Mouse (Mus musculus) midbrain, embryonic 15.5 days (tissue): ENCODE measurements at regions not wholly inside any gene's neighbourhood (a gene's known extent, or its start where the extent isn't known, plus 50 kb on each side); places are given as distances from the start of the nearest gene placed in this dataset.
A peak's percentile ranks its signal among the peaks of the same experiment; 100 is the strongest.

Experiments used
- ATAC-seq: fragments of 200-750 bp; cut with Nextera tagmentation; replicated peaks from 2 replicates; pipeline ENCODE4 v1.8.0; 2017; ENCODE audit warnings: moderate TSS enrichment
- H3K27ac ChIP-seq: fragments of 300-500 bp; sonication (generic); 2 replicates; pipeline ENCODE4 v1.5.1; 2015; ENCODE audit warnings: mild to moderate bottlenecking, inconsistent platforms
- H3K27me3 ChIP-seq: fragments of 300-500 bp; sonication (generic); replicated peaks from 2 replicates; pipeline ENCODE4 v1.6.1; 2015; ENCODE audit warnings: inconsistent platforms
- H3K36me3 ChIP-seq: fragments of 300-500 bp; sonication (generic); replicated peaks from 2 replicates; pipeline ENCODE4 v1.6.1; 2015; ENCODE audit warnings: inconsistent platforms
- H3K4me1 ChIP-seq: fragments of 300-500 bp; sonication (generic); 2 replicates; pipeline ENCODE4 v1.6.1; 2015; ENCODE audit warnings: inconsistent platforms
- H3K4me2 ChIP-seq: fragments of 300-500 bp; sonication (generic); 2 replicates; pipeline ENCODE4 v1.6.1; 2015; ENCODE audit warnings: inconsistent platforms, mild to moderate bottlenecking, moderate library complexity
- H3K4me3 ChIP-seq: fragments of 300-500 bp; sonication (generic); 2 replicates; pipeline ENCODE4 v1.5.1; 2015; ENCODE audit warnings: mild to moderate bottlenecking, inconsistent platforms
- H3K9ac ChIP-seq: fragments of 300-500 bp; sonication (generic); 2 replicates; pipeline ENCODE4 v1.6.1; 2015; ENCODE audit warnings: mild to moderate bottlenecking, inconsistent platforms
- H3K9me3 ChIP-seq: fragments of 300-500 bp; sonication (generic); 2 replicates; pipeline ENCODE4 v1.6.1; 2016; ENCODE audit warnings: inconsistent platforms
- WGBS: fragments of 180-500 bp; shearing (Covaris S2); methylation state at CpG from one replicate; pipeline ENCODE4 v1.1.7; 2015; ENCODE audit warnings: mixed read lengths; 5-methylcytosine and 5-hydroxymethylcytosine counted together

DNA sequence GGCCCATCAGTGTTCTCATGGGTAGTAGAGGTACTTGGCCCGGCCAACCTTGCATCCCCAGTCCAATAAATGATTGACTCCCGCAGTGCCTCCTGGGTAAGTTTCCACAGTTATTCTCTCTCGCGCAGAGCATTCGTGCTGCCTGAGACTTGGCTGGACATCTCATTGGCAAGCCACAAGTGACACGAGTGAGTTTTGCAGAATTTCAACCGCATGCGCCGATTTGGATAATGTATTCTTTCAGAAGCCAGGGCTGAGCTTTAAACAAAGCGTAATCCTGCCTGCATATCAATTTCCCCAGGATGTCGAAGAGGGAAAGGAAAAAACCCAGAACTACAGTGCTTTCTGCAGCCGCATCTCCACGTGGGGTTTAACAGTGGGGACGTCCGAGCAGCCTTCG is 112.6 kb downstream of the 3100002H09Rik start:
- H3K9ac ChIP-seq = no peak overlapping the region
- H3K36me3 ChIP-seq = no peaks in the 10 kb centered on the region
- H3K9me3 ChIP-seq = no peaks in the 10 kb centered on the region
- peak; percentile 42; the same call in 1 of the 2 replicates for ATAC-seq
- H3K27ac ChIP-seq = peak overlapping the region; percentile 16; the same call in 1 of the 2 replicates
- H3K27me3 ChIP-seq = no peaks in the 10 kb centered on the region
- peak overlapping the region; percentile 33 for H3K4me2 ChIP-seq
- H3K4me3 ChIP-seq = no peak overlapping the region
- peaks cover 10% of the 10 kb centered on the region for H3K4me1 ChIP-seq
- WGBS = 19% methylated on average over 16 of the region's 16 CpGs

DNA sequence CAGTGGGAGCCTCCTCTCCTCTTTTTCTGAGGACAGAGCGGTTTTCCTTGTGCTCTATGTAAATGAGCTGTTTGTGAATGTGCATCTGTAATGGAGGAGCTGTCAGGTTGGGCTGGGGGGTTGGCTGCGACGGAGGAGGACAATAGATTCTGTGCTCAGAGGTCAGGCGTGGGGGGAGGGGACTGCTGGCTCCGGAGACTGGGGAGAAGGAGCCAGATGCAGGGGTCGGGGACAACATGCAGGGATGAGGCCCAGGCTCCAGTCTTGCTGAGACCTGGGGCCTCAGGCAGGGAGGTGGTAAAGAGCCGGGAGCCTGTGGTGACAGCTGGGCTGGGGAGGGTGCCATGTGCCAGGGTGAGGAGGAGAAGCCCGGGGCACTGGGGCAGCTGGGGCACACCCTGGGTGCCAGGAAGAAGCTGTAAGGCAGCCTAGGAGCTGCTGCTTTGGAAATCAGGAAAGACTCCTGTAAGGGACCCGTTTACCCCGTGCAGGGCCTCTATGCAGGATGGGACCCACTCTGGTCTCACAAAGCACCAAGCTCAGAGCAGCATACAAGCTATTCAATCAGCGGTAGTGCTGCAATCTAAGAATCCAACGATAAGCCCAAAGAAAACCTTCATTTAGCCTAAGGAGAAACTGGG is 124.5 kb downstream of the 3100002H09Rik start:
- ATAC-seq = peak; percentile 79; the same call in 1 of the 2 replicates
- 3% methylated on average over 12 of the region's 12 CpGs for WGBS
- Histone ChIP-seq H3K4me1 (peaks cover 17% of the 10 kb centered on the region), H3K27me3 (no peaks in the 10 kb centered on the region; the same call in 1 of the 2 replicates), H3K4me3 (no peak overlapping the region), H3K9me3 (0 out of 2 replicates have a peak, but pooled peaks cover 5% of the 10 kb centered on the region), H3K27ac (peak overlapping the region; percentile 73), H3K36me3 (no peaks in the 10 kb centered on the region), H3K4me2 (no peak overlapping the region), H3K9ac (no peak overlapping the region)

DNA sequence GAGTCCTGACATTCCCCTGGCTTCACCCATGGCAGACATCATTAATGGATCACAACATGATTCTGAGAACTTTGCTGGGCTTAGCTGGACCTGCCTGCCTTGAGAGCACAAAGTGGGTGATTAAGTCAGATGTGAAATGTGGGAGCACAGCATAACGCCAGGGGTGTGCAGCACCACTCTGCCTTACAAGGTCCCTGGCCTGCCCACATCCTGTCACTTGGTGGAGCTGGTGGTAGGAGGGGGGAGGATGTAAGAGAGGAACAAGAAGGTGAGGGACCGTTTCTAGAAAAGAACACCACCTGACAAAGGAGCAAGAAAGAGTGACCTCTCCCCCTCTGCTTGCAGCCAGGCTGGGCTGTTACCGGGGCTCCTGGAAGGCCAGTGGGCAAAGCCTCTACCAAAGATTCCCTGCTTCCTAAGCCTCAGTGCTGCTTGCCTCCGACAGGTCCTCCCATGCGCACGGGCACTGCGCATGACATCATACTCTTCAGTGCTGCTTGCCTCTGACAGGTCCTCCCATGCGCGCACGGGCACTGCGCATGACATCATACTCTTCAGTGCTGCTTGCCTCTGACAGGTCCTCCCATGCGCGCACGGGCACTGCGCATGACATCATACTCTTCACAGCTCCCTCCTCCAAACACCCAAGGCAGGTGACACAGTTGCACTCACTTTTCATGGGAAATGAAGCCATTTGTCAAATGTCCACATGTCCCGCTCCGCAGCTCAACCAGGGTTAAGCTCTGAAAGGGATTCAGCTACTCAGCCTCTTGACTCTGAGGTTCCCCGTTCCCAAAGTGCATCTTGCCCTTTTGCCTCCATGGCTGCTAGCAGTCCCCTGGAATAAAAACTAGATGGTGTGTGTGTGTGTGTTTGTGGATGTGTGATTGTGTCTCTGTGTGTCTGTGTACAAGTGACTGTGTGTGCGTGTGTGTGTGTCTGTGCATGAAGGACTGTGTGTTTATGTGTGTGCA is 125.7 kb downstream of the 3100002H09Rik start:
- H3K9me3 ChIP-seq = 0 out of 2 replicates have a peak, but pooled peaks cover 5% of the 10 kb centered on the region
- H3K4me3 ChIP-seq = no peak overlapping the region
- H3K4me1 ChIP-seq = peaks cover 17% of the 10 kb centered on the region
- no peak overlapping the region for H3K9ac ChIP-seq
- H3K4me2 ChIP-seq = peak overlapping the region; percentile 22; the same call in 1 of the 2 replicates
- 23% methylated on average over 19 of the region's 19 CpGs for WGBS
- peaks cover 6% of the 10 kb centered on the region for H3K27me3 ChIP-seq
- ATAC-seq = peak; percentile 67; the same call in 1 of the 2 replicates
- 0 out of 2 replicates have a peak overlapping the region, but pooled peaks have one; percentile 6 for H3K27ac ChIP-seq
- no peaks in the 10 kb centered on the region for H3K36me3 ChIP-seq

DNA sequence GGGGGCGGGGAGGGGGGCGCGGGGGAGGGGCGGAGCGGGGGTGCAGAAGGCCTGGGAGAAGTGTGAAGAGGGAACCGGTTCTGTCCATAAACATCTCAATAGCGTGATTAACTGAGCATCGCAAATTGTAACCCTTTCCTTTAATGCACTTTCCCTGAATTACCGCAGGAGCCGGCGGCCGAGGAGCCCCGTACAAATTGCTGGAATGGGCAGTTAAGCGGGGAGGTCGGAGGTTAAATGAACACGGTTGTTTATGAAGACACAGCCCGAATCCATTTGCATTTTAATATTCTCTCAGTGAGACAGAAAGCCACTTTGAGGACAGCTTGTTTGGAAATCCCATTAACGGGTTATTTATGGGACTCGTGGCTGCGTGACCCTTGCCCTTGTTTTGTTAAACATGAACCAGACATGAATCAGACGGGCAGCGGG is 132.7 kb downstream of the 3100002H09Rik start:
- H3K9me3 ChIP-seq = no peaks in the 10 kb centered on the region
- WGBS = 3% methylated on average over 20 of the region's 22 CpGs
- H3K9ac ChIP-seq = no peak overlapping the region
- peaks cover 12% of the 10 kb centered on the region for H3K4me1 ChIP-seq
- no peaks in the 10 kb centered on the region for H3K36me3 ChIP-seq
- peaks cover 21% of the 10 kb centered on the region for H3K27me3 ChIP-seq
- peak overlapping the region; percentile 38 for H3K4me2 ChIP-seq
- no peak overlapping the region for H3K27ac ChIP-seq
- peak; percentile 37 for ATAC-seq
- H3K4me3 ChIP-seq = 0 out of 2 replicates have a peak overlapping the region, but pooled peaks have one; percentile 7

DNA sequence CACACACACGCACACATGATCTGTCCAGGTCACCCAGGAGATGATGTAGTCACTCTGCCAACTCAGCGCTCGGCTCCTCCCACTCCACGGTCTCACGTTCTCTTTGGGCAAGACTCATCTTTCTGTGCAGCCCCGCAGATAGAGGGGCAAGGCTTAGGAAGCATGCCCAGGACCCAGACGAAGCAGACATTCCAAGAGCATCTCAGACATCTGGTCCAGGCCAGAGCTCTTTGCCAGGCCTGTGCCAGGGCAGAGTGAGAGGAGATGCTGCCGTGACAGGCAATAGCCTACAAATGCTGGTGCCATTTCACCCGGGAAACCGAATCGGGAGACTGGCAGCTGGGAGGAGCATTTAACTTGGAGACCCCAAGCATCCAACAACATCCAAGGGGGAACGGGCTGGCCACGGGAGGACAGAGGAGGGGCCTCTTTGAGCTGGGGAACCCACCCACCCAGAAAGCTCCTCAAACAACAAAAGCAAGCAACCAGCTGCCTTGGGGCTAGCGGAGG is 133.2 kb downstream of the 3100002H09Rik start:
- peaks cover 12% of the 10 kb centered on the region for H3K4me1 ChIP-seq
- peak; percentile 81 for ATAC-seq
- H3K27ac ChIP-seq = no peak overlapping the region
- no peaks in the 10 kb centered on the region for H3K9me3 ChIP-seq
- H3K27me3 ChIP-seq = peaks cover 21% of the 10 kb centered on the region
- H3K9ac ChIP-seq = no peak overlapping the region
- peak overlapping the region; percentile 38 for H3K4me2 ChIP-seq
- 0 out of 2 replicates have a peak overlapping the region, but pooled peaks have one; percentile 7 for H3K4me3 ChIP-seq
- 9% methylated on average over 14 of the region's 14 CpGs for WGBS
- no peaks in the 10 kb centered on the region for H3K36me3 ChIP-seq

DNA sequence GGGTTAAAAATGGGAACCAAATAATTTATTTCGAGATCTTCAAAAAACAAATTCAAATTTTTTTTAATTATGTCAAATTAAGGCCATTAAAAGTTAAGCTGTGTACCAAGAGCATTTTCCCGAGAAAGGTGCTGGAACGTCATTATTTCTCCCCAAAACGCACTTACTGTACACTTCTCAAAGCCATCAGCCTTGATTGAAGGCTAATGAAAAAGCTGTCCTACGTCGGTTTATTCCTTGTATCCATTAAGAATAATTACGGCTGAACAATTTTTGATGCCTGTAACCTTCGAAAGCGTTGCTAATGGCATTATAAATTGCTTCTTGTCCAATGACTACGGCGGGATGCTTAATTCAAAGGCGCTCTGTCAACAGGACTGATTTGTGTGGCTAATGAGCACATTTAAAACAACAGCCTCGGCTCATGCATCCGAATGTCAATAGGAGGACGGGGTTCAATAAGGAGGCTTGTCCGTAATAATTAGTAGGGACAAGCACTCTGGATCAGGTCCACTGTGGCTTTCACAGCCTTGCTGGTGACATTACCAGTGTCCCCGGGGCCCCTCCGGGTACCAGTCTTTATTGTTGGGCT is 145.3 kb downstream of the 3100002H09Rik start:
- Histone ChIP-seq H3K9ac (no peak overlapping the region), H3K36me3 (no peaks in the 10 kb centered on the region), H3K4me3 (no peak overlapping the region), H3K9me3 (no peaks in the 10 kb centered on the region), H3K4me1 (peaks cover 13% of the 10 kb centered on the region), H3K4me2 (no peak overlapping the region), H3K27ac (no peak overlapping the region), H3K27me3 (peaks cover 16% of the 10 kb centered on the region)
- ATAC-seq = no peak
- 43% methylated on average over 18 of the region's 18 CpGs for WGBS

DNA sequence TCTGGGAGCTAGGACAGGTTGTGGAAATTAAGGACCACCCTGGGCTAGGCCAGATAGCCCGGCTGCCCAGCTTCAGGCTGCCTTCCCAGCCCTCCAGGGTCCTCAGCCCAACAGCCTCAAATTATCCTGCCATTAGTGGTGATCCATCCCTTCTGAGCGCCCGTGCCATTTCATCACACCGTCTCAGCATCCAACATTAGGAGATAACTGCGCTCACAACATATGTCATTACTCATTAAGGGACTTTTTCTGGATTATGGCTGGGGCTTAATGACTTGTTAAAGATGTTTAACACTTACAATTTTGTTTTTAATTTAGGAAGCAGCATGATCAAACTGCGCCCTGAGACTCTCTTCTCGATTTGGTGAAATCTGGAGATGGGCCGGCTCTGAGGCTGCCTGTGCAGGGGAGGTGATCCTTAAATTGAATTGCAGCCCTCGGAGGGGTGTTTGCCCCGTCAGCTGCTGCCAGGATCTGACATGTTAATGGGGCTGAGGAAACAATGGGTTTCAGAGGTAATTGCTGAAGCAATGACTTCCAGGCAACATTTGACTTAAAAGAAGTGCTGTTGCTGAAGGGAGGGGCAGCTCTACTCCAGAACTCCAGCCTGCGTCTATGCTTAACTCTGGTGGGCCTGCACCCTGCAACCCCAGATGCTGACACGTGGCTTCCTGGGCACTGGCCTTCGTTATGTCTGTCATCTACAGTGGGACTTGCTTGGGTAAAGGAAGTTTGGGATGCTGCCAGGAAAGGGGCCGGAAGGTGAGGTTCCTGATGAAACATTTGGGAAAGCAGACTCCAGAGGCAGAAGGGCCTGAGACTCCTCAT is 154.9 kb downstream of the 3100002H09Rik start:
- H3K27me3 ChIP-seq = no peaks in the 10 kb centered on the region; the same call in 1 of the 2 replicates

DNA sequence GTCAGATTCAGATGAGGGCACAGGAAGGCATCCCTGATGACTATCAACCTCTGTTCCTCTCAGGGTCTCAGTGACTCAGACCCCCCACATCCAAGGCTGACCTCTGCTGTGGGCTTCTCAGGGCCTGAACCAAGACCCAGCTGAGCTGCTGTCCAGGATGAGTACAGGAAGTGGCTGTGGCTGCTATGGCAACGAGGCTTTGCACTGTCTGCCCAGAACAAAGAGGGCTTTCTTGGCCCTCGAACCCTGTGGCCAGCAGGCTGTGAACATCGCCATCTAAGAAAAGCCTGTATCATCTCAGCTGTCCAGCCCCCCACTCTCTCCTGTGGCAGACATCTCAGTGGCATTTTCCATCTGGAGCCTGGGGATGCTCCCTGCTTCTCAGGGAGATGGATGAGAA is 159.5 kb downstream of the 3100002H09Rik start:
- no peaks in the 10 kb centered on the region for H3K27me3 ChIP-seq
- no peak overlapping the region for H3K4me2 ChIP-seq
- H3K4me1 ChIP-seq = peaks cover 21% of the 10 kb centered on the region
- no peak overlapping the region for H3K27ac ChIP-seq
- WGBS = 7% methylated on average over 3 of the region's 3 CpGs
- H3K9ac ChIP-seq = no peak overlapping the region
- H3K36me3 ChIP-seq = no peaks in the 10 kb centered on the region
- no peak; the same call in 1 of the 2 replicates for ATAC-seq
- no peak overlapping the region for H3K4me3 ChIP-seq
- H3K9me3 ChIP-seq = no peaks in the 10 kb centered on the region

More for the DNA sequence above, 154.9 kb downstream of the 3100002H09Rik start:
- ATAC-seq = no peak
- Histone ChIP-seq H3K4me1 (peaks cover 24% of the 10 kb centered on the region), H3K36me3 (no peaks in the 10 kb centered on the region), H3K4me3 (no peak overlapping the region), H3K27ac (no peak overlapping the region), H3K9ac (no peak overlapping the region), H3K9me3 (no peaks in the 10 kb centered on the region), H3K4me2 (no peak overlapping the region)
- WGBS = 35% methylated on average over 14 of the region's 14 CpGs

DNA sequence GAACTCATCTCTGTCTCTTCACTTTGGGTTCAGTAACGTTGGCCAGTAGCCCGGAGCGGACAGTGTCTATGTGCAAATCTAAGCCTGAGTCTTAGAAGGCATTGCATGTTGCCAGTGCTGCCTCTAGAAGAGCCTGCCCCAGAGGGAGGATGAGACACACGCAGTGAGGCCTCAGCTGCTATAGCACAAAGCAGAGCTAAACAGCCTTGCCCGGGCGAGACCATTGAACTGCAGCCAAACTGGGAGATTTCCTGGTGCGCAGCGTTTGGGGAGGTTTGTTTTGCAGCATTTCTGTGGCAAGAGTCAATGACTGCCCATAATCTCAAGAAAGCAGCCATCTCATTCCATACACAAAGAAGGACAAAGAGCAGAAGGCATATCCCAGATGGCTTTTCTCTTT is 164.0 kb downstream of the 3100002H09Rik start:
- 0 out of 2 replicates have a peak, but pooled peaks cover 3% of the 10 kb centered on the region for H3K27me3 ChIP-seq
- no peak overlapping the region for H3K4me2 ChIP-seq
- peaks cover 38% of the 10 kb centered on the region for H3K4me1 ChIP-seq
- 35% methylated on average over 8 of the region's 8 CpGs for WGBS
- H3K9me3 ChIP-seq = no peaks in the 10 kb centered on the region
- no peak for ATAC-seq
- no peak overlapping the region for H3K9ac ChIP-seq
- no peak overlapping the region for H3K4me3 ChIP-seq
- H3K36me3 ChIP-seq = no peaks in the 10 kb centered on the region
- H3K27ac ChIP-seq = peak overlapping the region; percentile 23

DNA sequence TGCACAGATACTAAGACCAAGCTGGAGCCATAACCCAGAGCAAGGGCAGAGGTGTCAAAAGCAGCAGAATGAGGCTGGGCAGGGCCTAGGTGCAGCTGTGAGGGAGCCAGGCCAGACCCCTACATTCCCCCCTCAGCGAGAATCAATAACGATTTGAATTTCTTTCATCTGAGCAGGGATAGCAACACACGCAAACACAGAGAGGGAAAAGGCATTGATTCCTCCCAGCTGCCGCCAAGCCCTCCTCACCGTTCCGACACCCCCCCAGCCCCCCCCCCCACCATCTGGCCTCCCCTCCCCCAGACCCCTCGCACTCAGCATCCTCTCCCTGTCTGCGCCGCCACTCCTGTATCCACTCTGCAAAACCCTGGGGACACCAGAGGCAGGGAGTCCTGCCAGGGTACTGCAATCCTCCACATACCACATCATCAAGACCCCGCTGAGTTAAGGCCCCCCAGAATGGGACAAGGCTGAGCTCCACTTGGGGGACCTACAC is 166.9 kb downstream of the 3100002H09Rik start:
- WGBS = 2% methylated on average over 8 of the region's 10 CpGs
- Histone ChIP-seq H3K27ac (no peak overlapping the region), H3K27me3 (0 out of 2 replicates have a peak, but pooled peaks cover 3% of the 10 kb centered on the region), H3K9me3 (no peaks in the 10 kb centered on the region), H3K36me3 (no peaks in the 10 kb centered on the region), H3K4me1 (peaks cover 33% of the 10 kb centered on the region), H3K9ac (no peak overlapping the region), H3K4me3 (no peak overlapping the region), H3K4me2 (peak overlapping the region; percentile 19)
- peak; percentile 66 for ATAC-seq

DNA sequence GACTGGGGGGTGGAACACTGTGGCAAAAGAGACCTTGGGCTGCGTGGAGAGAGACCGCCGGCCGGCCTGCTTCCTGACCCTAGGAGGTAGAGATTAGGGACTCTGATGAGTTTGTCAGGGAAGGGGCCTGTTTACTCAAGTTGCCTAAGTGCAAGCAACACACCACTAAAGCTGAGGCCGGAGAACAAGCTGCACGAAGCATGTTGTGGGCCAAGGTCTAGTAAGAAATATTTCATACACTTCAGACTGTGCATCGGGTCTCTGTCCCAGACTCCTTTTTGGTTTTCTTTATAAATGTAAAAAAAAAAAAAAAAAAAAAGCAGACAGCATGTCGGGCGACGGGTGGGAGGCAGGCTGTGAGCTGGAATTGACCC is 167.5 kb downstream of the 3100002H09Rik start:
- Histone ChIP-seq H3K9ac (no peak overlapping the region), H3K36me3 (no peaks in the 10 kb centered on the region), H3K4me3 (no peak overlapping the region), H3K9me3 (no peaks in the 10 kb centered on the region), H3K4me2 (no peak overlapping the region), H3K4me1 (peaks cover 33% of the 10 kb centered on the region), H3K27ac (no peak overlapping the region), H3K27me3 (0 out of 2 replicates have a peak, but pooled peaks cover 6% of the 10 kb centered on the region)
- no peak for ATAC-seq
- WGBS = 19% methylated on average over 10 of the region's 10 CpGs
